ENCODE assay signal across 8 mouse cellular contexts in genomic region chr1:55210202-55210965, GRCm38 (mm10). TPM values are rescaled to one million over a fixed set of nuclear protein-coding genes. Genes with fewer than 3 reads are reported as not detected.
DNase-seq lines count a peak whose midpoint lies in the region; ATAC-seq and TF ChIP-seq lines count a peak whose summit lies in the region.

No protein-coding gene starts in this region.

- 0 out of 2 replicates have a peak, but pooled peaks have one; percentile 40 for ATAC-seq in hindbrain, postnatal 0 days
- ATAC-seq in hindbrain, embryonic 12.5 days (ENCODE audit: low FRiP score), result no peak
- ATAC-seq in limb, embryonic 15.5 days (ENCODE audit: insufficient number of reproducible peaks, low FRiP score, low TSS enrichment, low read depth), result no peak
- ATAC-seq in stomach, postnatal 0 days (ENCODE audit: low FRiP score, low TSS enrichment), result no peak

- H3K4me3 ChIP-seq in hindbrain, postnatal 0 days (ENCODE audit: low read length), result no peak overlapping the region
- no peak overlapping the region for H3K4me3 ChIP-seq in hindbrain, embryonic 12.5 days
- H3K4me3 ChIP-seq in bone marrow, adult 2 months (replicated peaks; ENCODE audit: control insufficient read depth, low read depth, low read length), result peak overlapping the region; percentile 29
- no peak overlapping the region for H3K4me3 ChIP-seq in limb, embryonic 15.5 days
- H3K4me3 ChIP-seq in stomach, postnatal 0 days (ENCODE audit: low read depth, low read length), result no peak overlapping the region

- no peak for TF ChIP-seq POLR2A in bone marrow, adult 2 months (IDR thresholded peaks at IDR 0.05; ENCODE audit: borderline replicate concordance, control insufficient read depth, low read depth, low read length)

- WGBS in hindbrain, postnatal 0 days, result 55% methylated on average over 12 of the region's 12 CpGs
- WGBS in hindbrain, embryonic 12.5 days, result 48% methylated on average over 12 of the region's 12 CpGs
- WGBS in bone marrow, adult 2 months, result 9% methylated on average over 12 of the region's 12 CpGs
- 32% methylated on average over 12 of the region's 12 CpGs for WGBS in limb, embryonic 15.5 days
- 45% methylated on average over 12 of the region's 12 CpGs for WGBS in stomach, postnatal 0 days

- TF ChIP-seq EP300 in stomach, postnatal 0 days (optimal IDR thresholded peaks at IDR 0.05), result no peak

- H3K27ac ChIP-seq in hindbrain, postnatal 0 days, result peak overlapping the region; percentile 41; the same call in 1 of the 2 replicates
- no peak overlapping the region for H3K27ac ChIP-seq in hindbrain, embryonic 12.5 days
- H3K27ac ChIP-seq in bone marrow, adult 2 months (ENCODE audit: control insufficient read depth, insufficient read depth, low read depth, low read length, poor library complexity), result peak overlapping the region; percentile 58
- peak overlapping the region; percentile 39 for H3K27ac ChIP-seq in limb, embryonic 15.5 days
- H3K27ac ChIP-seq in stomach, postnatal 0 days (replicated peaks), result no peak overlapping the region; the same call in 1 of the 2 replicates

- H3K36me3 ChIP-seq in hindbrain, postnatal 0 days (ENCODE audit: insufficient read depth, low read length), result no peaks in the 10 kb centered on the region
- no peaks in the 10 kb centered on the region for H3K36me3 ChIP-seq in hindbrain, embryonic 12.5 days
- peaks cover 10% of the 10 kb centered on the region for H3K36me3 ChIP-seq in limb, embryonic 15.5 days
- H3K36me3 ChIP-seq in stomach, postnatal 0 days (ENCODE audit: control insufficient read depth, insufficient read depth, low read length), result no peaks in the 10 kb centered on the region; the same call in 1 of the 2 replicates

- no peak for DNase-seq in hindbrain, postnatal 0 days (ENCODE audit: low spot score)
- peak; percentile 32 for DNase-seq in stomach, postnatal 0 days (ENCODE audit: low spot score)
- no peak for DNase-seq in urinary bladder, postnatal 14 days (ENCODE audit: low spot score)
- DNase-seq in urinary bladder, postnatal 25 days (ENCODE audit: low spot score), result no peak
- DNase-seq in frontal cortex, adult 2 months (ENCODE audit: extremely low spot score in 1 of 2, low spot score in 1 of 2), result no peak

- H3K27me3 ChIP-seq in hindbrain, postnatal 0 days (ENCODE audit: insufficient read depth, low read length), result no peaks in the 10 kb centered on the region
- H3K27me3 ChIP-seq in hindbrain, embryonic 12.5 days, result no peaks in the 10 kb centered on the region
- no peaks in the 10 kb centered on the region for H3K27me3 ChIP-seq in limb, embryonic 15.5 days
- H3K27me3 ChIP-seq in stomach, postnatal 0 days (ENCODE audit: control insufficient read depth, insufficient read depth, low read length), result no peaks in the 10 kb centered on the region

- H3K9me3 ChIP-seq in hindbrain, postnatal 0 days (ENCODE audit: low read length), result no peaks in the 10 kb centered on the region
- no peaks in the 10 kb centered on the region for H3K9me3 ChIP-seq in hindbrain, embryonic 12.5 days (replicated peaks)
- no peaks in the 10 kb centered on the region for H3K9me3 ChIP-seq in limb, embryonic 15.5 days
- no peaks in the 10 kb centered on the region for H3K9me3 ChIP-seq in stomach, postnatal 0 days (ENCODE audit: control insufficient read depth, low read length)

- TF ChIP-seq CTCF in hindbrain, postnatal 0 days (IDR thresholded peaks at IDR 0.05; ENCODE audit: low read depth), result no peak
- no peak for TF ChIP-seq CTCF in bone marrow, adult 2 months (IDR thresholded peaks at IDR 0.05; ENCODE audit: control insufficient read depth, insufficient read depth, low read length)
- no peak for TF ChIP-seq CTCF in stomach, postnatal 0 days (IDR thresholded peaks at IDR 0.05; ENCODE audit: low read depth)

- 0 out of 2 replicates have a peak, but pooled peaks cover 3% of the 10 kb centered on the region for H3K4me1 ChIP-seq in hindbrain, postnatal 0 days (ENCODE audit: insufficient read depth, low read length)
- peaks cover 7% of the 10 kb centered on the region; the same call in 1 of the 2 replicates for H3K4me1 ChIP-seq in hindbrain, embryonic 12.5 days
- peaks cover 10% of the 10 kb centered on the region for H3K4me1 ChIP-seq in bone marrow, adult 2 months (ENCODE audit: control insufficient read depth, insufficient read depth, low read length)
- peaks cover 10% of the 10 kb centered on the region for H3K4me1 ChIP-seq in limb, embryonic 15.5 days
- no peaks in the 10 kb centered on the region for H3K4me1 ChIP-seq in stomach, postnatal 0 days (replicated peaks; ENCODE audit: control insufficient read depth, insufficient read depth)

- peak overlapping the region; percentile 18; the same call in 1 of the 2 replicates for H3K4me2 ChIP-seq in hindbrain, postnatal 0 days (ENCODE audit: low read depth, low read length)
- no peak overlapping the region for H3K4me2 ChIP-seq in hindbrain, embryonic 12.5 days (replicated peaks)
- H3K4me2 ChIP-seq in limb, embryonic 15.5 days, result no peak overlapping the region
- H3K4me2 ChIP-seq in stomach, postnatal 0 days (replicated peaks; ENCODE audit: low read depth), result no peak overlapping the region

- H3K9ac ChIP-seq in hindbrain, postnatal 0 days (replicated peaks; ENCODE audit: low read length), result no peak overlapping the region
- H3K9ac ChIP-seq in hindbrain, embryonic 12.5 days, result no peak overlapping the region
- H3K9ac ChIP-seq in limb, embryonic 15.5 days, result no peak overlapping the region
- no peak overlapping the region for H3K9ac ChIP-seq in stomach, postnatal 0 days (ENCODE audit: low read length)

RNA-seq across cellular contexts. Expression of gene Rftn2, which starts 16.2 kb away (rescaled TPM):
- 11.2 and 14.2 TPM in 2 replicates for total RNA-seq in hindbrain, postnatal 0 days (2014; rRNA removed)
- polyA plus RNA-seq in hindbrain, postnatal 0 days (2015; fragmentation: Nextera tagmentation; extraction: Ambion mirVana), result 14.9 and 19.9 TPM in 2 replicates
- polyA plus RNA-seq in hindbrain, embryonic 12.5 days (2016; fragmentation: Nextera tagmentation; extraction: Ambion mirVana), result 13.0 and 13.6 TPM in 2 replicates
- 0.95 and 1.7 TPM in 2 replicates for polyA plus RNA-seq in bone marrow, adult 2 months (2011; ENCODE audit: insufficient read depth, insufficient read length, low replicate concordance, missing spikeins)
- 28.0 and 31.8 TPM in 2 replicates for polyA plus RNA-seq in limb, embryonic 15.5 days (2015; fragmentation: Nextera tagmentation; extraction: Ambion mirVana)
- polyA plus RNA-seq in stomach, postnatal 0 days (2015; fragmentation: Nextera tagmentation; extraction: Ambion mirVana), result 3.0 TPM in 2 replicates
- polyA plus RNA-seq in frontal cortex, adult 2 months (2012; rRNA removed), result 19.5 and 21.7 TPM in 2 replicates

RNA-seq across cellular contexts. Expression of gene Mars2, which starts 26.6 kb away (rescaled TPM):
- total RNA-seq in hindbrain, postnatal 0 days (2014; rRNA removed), result 9.3 and 10.6 TPM in 2 replicates
- polyA plus RNA-seq in hindbrain, postnatal 0 days (2015; fragmentation: Nextera tagmentation; extraction: Ambion mirVana), result 2.4 and 2.6 TPM in 2 replicates
- 3.2 and 3.6 TPM in 2 replicates for polyA plus RNA-seq in hindbrain, embryonic 12.5 days (2016; fragmentation: Nextera tagmentation; extraction: Ambion mirVana)
- 1.4 and 1.5 TPM in 2 replicates for polyA plus RNA-seq in bone marrow, adult 2 months (2011; ENCODE audit: insufficient read depth, insufficient read length, low replicate concordance, missing spikeins)
- 2.5 and 3.1 TPM in 2 replicates for polyA plus RNA-seq in limb, embryonic 15.5 days (2015; fragmentation: Nextera tagmentation; extraction: Ambion mirVana)
- polyA plus RNA-seq in stomach, postnatal 0 days (2015; fragmentation: Nextera tagmentation; extraction: Ambion mirVana), result 1.7 and 2.0 TPM in 2 replicates
- 3.7 and 4.8 TPM in 2 replicates for polyA plus RNA-seq in frontal cortex, adult 2 months (2012; rRNA removed)

Comparison
In these comparisons a context has a peak if more than half of its experiments do, and no peak if none do; other contexts are left out.
1. H3K27ac ChIP-seq: peak in hindbrain, postnatal 0 days (single experiment), bone marrow, adult 2 months (single experiment) and limb, embryonic 15.5 days (single experiment); none in hindbrain, embryonic 12.5 days (single experiment) and stomach, postnatal 0 days (single experiment).